Mouse (Mus musculus) liver, embryonic 14.5 days (tissue): ENCODE data around the gene Ipcef1. TPM values are rescaled to one million over a fixed set of nuclear protein-coding genes. Genes with fewer than 3 reads are reported as not detected.

Experiments used
- ATAC-seq: fragments of 200-750 bp; cut with Nextera tagmentation; 2 replicates; pipeline ENCODE4 v1.8.0; 2017; ENCODE audit warnings: moderate number of reproducible peaks, mild to moderate bottlenecking, moderate library complexity; ENCODE audit not compliant: insufficient read depth
- DNase-seq, 3 experiments: peaks; one replicate each; pipeline ENCODE4 v3.0.0-alpha.2; 2012 to 2013; ENCODE audit warnings: low read depth in 3 of 3, low spot score in 3 of 3
- H3K27ac ChIP-seq: fragments of 300-500 bp; sonication (generic); 2 replicates; pipeline ENCODE4 v1.5.1; 2014; ENCODE audit warnings: moderate library complexity, mild to moderate bottlenecking, control low read depth, inconsistent platforms
- H3K27me3 ChIP-seq: fragments of 300-500 bp; sonication (generic); 2 replicates; pipeline ENCODE4 v1.6.1; 2014; ENCODE audit warnings: mild to moderate bottlenecking, low read length, moderate library complexity; ENCODE audit not compliant: control insufficient read depth, insufficient read depth
- H3K36me3 ChIP-seq: fragments of 300-500 bp; sonication (generic); replicated peaks from 2 replicates; pipeline ENCODE4 v1.6.1; 2014; ENCODE audit warnings: low read depth; ENCODE audit not compliant: control insufficient read depth, insufficient read depth
- H3K4me1 ChIP-seq, 2 experiments: fragments of 200-500 bp in 1 of 2; fragments of 300-500 bp in 1 of 2; sonication (generic) in 1 of 2; replicated peaks; 2 replicates each; pipeline ENCODE4 v1.6.1; 2012 to 2014; ENCODE audit warnings: antibody characterized with exemption in 1 of 2, inconsistent platforms in 1 of 2, low read length in 1 of 2; ENCODE audit not compliant: control insufficient read depth in 2 of 2, insufficient read depth in 2 of 2
- H3K4me2 ChIP-seq: fragments of 300-500 bp; sonication (generic); 2 replicates; pipeline ENCODE4 v1.6.1; 2014; ENCODE audit warnings: low read depth, mild to moderate bottlenecking, control low read depth, moderate library complexity
- H3K4me3 ChIP-seq, 2 experiments: fragments of 200-500 bp in 1 of 2; fragments of 300-500 bp in 1 of 2; sonication (generic) in 1 of 2; 2 replicates each; pipeline ENCODE4 v1.5.1; 2012 to 2014; ENCODE audit warnings: low read depth in 2 of 2, low read length in 2 of 2, mild to moderate bottlenecking in 2 of 2, control low read depth in 1 of 2, inconsistent platforms in 1 of 2, moderate library complexity in 1 of 2; ENCODE audit not compliant: insufficient read depth in 1 of 2
- H3K9ac ChIP-seq: fragments of 300-500 bp; sonication (generic); replicated peaks from 2 replicates; pipeline ENCODE4 v1.6.1; 2014; ENCODE audit warnings: mild to moderate bottlenecking, control low read depth, moderate library complexity
- H3K9me3 ChIP-seq: fragments of 300-500 bp; sonication (generic); 2 replicates; pipeline ENCODE4 v1.6.1; 2016; ENCODE audit warnings: low read length, mixed read lengths; ENCODE audit not compliant: control insufficient read depth
- CTCF ChIP-seq: IDR thresholded peaks from 2 replicates; pipeline ENCODE4 v1.5.1; 2016; ENCODE audit warnings: antibody characterized with exemption, low read depth, control low read depth
- EP300 ChIP-seq: IDR thresholded peaks from 2 replicates; pipeline ENCODE4 v1.6.1; 2016; ENCODE audit warnings: antibody characterized with exemption, low read depth
- WGBS: fragments of 180-500 bp; shearing (Covaris S2); extraction: QIAGEN DNeasy Blood & Tissue Kit; methylation state at CpG from one replicate; pipeline ENCODE4 v1.1.7; 2014; ENCODE audit not compliant: insufficient replicate concordance; 5-methylcytosine and 5-hydroxymethylcytosine counted together
- polyA plus RNA-seq, 2 experiments: library from polyadenylated mRNA; depleted of rRNA in 1 of 2; stranded (reverse) in 1 of 2; unstranded in 1 of 2; fragments of >200 nt; fragmentation: Nextera tagmentation in 1 of 2; extraction: Ambion mirVana in 1 of 2; gene quantifications; 2 replicates each; pipeline versions ENCODE4 v1.2.1 to v1.2.3; 2012 to 2014

The Ipcef1 gene
- 0.30 and 0.50 TPM in 2 replicates for polyA plus RNA-seq (2012; rRNA removed)
- 0.71 and 1.1 TPM in 2 replicates for polyA plus RNA-seq (2014; fragmentation: Nextera tagmentation; extraction: Ambion mirVana)

DNA sequence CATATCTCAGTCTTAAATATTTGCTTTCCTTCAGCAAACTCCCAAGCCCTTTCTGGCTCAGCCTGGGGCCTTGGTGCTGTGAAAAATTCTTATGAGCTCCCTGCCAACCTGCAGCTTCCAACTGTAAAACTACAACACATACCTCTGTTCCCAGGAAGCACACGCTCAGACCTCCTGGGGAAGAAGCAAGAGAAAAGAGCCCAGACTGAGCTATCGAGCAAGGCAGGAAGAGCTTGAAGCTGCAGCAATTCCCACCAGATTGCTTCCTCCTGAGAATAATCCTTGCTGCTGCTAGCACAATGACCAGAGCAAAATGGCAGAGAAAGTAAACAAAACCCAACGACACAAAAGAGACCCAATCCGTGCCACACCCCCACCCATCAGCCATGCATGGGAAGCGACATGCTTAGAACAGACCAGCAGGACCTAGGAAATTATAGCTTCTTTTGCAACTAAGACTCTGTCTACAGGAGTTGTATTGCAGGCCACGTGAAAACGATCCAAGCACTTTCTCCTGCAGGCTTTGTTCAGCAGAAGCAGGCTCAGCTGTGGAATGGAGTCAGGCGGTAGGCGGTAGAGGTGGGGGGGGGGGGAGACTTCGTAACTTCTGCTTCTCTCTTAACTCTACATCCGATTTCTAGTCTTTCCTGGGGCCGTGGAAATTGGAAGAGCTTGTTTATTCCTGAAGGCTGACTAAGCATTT, at the start of gene Ipcef1:
Ipcef1 (minus strand) TSS at position 164 of the 703 bp plus-strand sequence.
- H3K27me3 ChIP-seq: no peaks in the 10 kb centered on the region
- no peaks in the 10 kb centered on the region for H3K36me3 ChIP-seq
- no peak within 1 kb of the TSS for H3K9ac ChIP-seq
- ATAC-seq (no peak), DNase-seq (no peak)
- no peak within 1 kb of the TSS for H3K4me3 ChIP-seq
- TF ChIP-seq CTCF: no peak
- TF ChIP-seq EP300: no peak
- WGBS: 19% methylated on average over 12 of the region's 12 CpGs
- no peaks in the 10 kb centered on the region for H3K9me3 ChIP-seq
- H3K4me1 ChIP-seq: peaks cover 0 to 3% of the 10 kb centered on the region in 2 experiments; a peak in 2 of 4 replicates
- no peak within 1 kb of the TSS for H3K4me2 ChIP-seq
- no peak within 1 kb of the TSS for H3K27ac ChIP-seq

DNA sequence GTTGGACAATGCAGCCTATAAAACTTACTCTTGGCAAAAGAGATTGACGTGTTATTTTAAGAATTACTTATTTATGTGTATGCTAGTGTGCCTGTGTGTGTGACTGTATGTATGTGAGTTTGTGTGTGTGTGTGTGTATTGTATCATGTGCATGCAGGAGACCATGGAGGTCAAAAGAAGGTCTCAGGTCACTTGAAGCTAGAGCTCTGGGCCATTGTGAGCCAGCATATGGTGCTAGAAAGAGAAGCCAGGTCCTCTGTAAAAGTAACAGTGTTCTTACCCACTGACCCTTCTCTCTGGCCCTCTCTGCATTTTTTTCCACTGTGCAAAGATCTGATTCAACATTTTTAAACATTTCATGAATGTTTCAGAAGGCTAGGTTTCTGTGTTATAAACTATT, 25.7 kb upstream of the Ipcef1 start:
- ATAC-seq (no peak), DNase-seq (no peak)
- no peak overlapping the region for H3K4me2 ChIP-seq
- no peak overlapping the region for H3K4me3 ChIP-seq
- no peak overlapping the region for H3K27ac ChIP-seq
- WGBS: 75% methylated on average over 1 of the region's 1 CpGs
- H3K9me3 ChIP-seq: no peaks in the 10 kb centered on the region
- H3K27me3 ChIP-seq: no peaks in the 10 kb centered on the region
- no peaks in the 10 kb centered on the region for H3K36me3 ChIP-seq
- H3K4me1 ChIP-seq: no peaks in the 10 kb centered on the region
- TF ChIP-seq CTCF (no peak), EP300 (no peak)
- no peak overlapping the region for H3K9ac ChIP-seq

GRCm38 (mm10) chr10:7077389-7077808, 25.1 kb upstream of the Ipcef1 start:
- Histone ChIP-seq H3K4me1 (no peaks in the 10 kb centered on the region), H3K9me3 (no peaks in the 10 kb centered on the region), H3K4me2 (no peak overlapping the region), H3K27me3 (no peaks in the 10 kb centered on the region), H3K27ac (no peak overlapping the region), H3K36me3 (no peaks in the 10 kb centered on the region), H3K9ac (no peak overlapping the region), H3K4me3 (no peak overlapping the region)
- TF ChIP-seq EP300 (no peak), CTCF (no peak)
- ATAC-seq (no peak), DNase-seq (no peak)
- 68% methylated on average over 7 of the region's 7 CpGs for WGBS

DNA sequence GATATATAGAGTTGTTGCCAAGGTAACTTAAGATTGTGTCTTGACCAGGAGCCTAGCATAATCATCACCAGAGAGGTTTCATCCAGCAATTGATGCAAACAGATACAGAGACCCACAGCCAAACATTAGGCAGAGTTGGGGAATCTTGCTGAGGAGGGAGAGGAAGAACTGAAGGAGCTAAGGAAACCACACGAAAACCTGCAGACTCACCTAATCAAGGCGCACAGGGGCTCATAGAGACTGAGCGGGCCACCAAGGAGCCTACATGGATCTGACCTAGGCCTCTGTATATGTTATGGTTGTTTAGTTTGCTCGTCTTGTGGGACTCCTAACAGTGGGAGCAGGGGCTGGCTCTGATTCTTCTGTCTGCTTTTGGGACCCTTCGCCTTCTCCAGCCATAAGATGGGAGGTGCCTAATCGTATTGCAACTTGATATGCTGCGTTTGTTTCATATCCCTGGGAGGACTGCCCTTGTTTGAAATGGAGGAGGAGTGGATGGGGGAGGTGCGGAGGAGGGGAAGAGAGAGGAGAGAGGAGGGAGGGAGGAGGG, 24.5 kb upstream of the Ipcef1 start:
- TF ChIP-seq EP300 (no peak), CTCF (no peak)
- H3K36me3 ChIP-seq: no peaks in the 10 kb centered on the region
- 43% methylated on average over 7 of the region's 8 CpGs for WGBS
- no peak overlapping the region for H3K4me3 ChIP-seq
- ATAC-seq (no peak), DNase-seq (no peak)
- H3K4me2 ChIP-seq: no peak overlapping the region
- no peaks in the 10 kb centered on the region for H3K4me1 ChIP-seq
- H3K9me3 ChIP-seq: no peaks in the 10 kb centered on the region
- H3K27me3 ChIP-seq: no peaks in the 10 kb centered on the region
- no peak overlapping the region for H3K27ac ChIP-seq
- no peak overlapping the region for H3K9ac ChIP-seq

GRCm38 (mm10) chr10:7076201-7076600, 23.9 kb upstream of the Ipcef1 start:
- H3K27ac ChIP-seq: no peak overlapping the region

More at GRCm38 (mm10) chr10:7076201-7076600, 23.9 kb upstream of the Ipcef1 start:
- TF ChIP-seq CTCF (peak; percentile 77), EP300 (no peak)
- WGBS: 12% methylated on average over 8 of the region's 8 CpGs
- Histone ChIP-seq H3K9ac (no peak overlapping the region), H3K36me3 (no peaks in the 10 kb centered on the region), H3K27me3 (no peaks in the 10 kb centered on the region), H3K4me2 (no peak overlapping the region), H3K4me1 (no peaks in the 10 kb centered on the region), H3K4me3 (no peak overlapping the region), H3K9me3 (no peaks in the 10 kb centered on the region)
- DNase-seq (no peak), ATAC-seq (no peak)
